Mouse (Mus musculus) hindbrain, embryonic 11.5 days (tissue): Measurements from ENCODE around the gene Stac3. TPM values are rescaled to one million over a fixed set of nuclear protein-coding genes. Genes with fewer than 3 reads are reported as not detected.

Source experiments
- ATAC-seq: fragments of 200-750 bp; cut with Nextera tagmentation; 2 replicates; pipeline ENCODE4 v1.8.0; 2017; ENCODE audit warnings: mild to moderate bottlenecking, moderate TSS enrichment, moderate library complexity; ENCODE audit not compliant: low FRiP score
- DNase-seq: peaks from one replicate; pipeline ENCODE4 v3.0.0-alpha.2; 2015; ENCODE audit warnings: low spot score
- H3K27ac ChIP-seq: fragments of 300-500 bp; sonication (generic); 2 replicates; pipeline ENCODE4 v1.5.1; 2014; ENCODE audit warnings: mild to moderate bottlenecking, low read depth, low read length
- H3K27me3 ChIP-seq: fragments of 300-500 bp; sonication (generic); 2 replicates; pipeline ENCODE4 v1.6.1; 2014; ENCODE audit warnings: mild to moderate bottlenecking, low read length, moderate library complexity, mixed read lengths; ENCODE audit not compliant: control insufficient read depth, insufficient read depth
- H3K36me3 ChIP-seq: fragments of 300-500 bp; sonication (generic); 2 replicates; pipeline ENCODE4 v1.6.1; 2014; ENCODE audit warnings: mild to moderate bottlenecking, low read length, moderate library complexity, mixed read lengths; ENCODE audit not compliant: control insufficient read depth, insufficient read depth
- H3K4me1 ChIP-seq: fragments of 300-500 bp; sonication (generic); replicated peaks from 2 replicates; pipeline ENCODE4 v1.6.1; 2014; ENCODE audit warnings: low read length, mixed read lengths; ENCODE audit not compliant: control insufficient read depth, insufficient read depth
- H3K4me2 ChIP-seq: fragments of 300-500 bp; sonication (generic); replicated peaks from 2 replicates; pipeline ENCODE4 v1.6.1; 2014; ENCODE audit warnings: mild to moderate bottlenecking, low read depth, low read length
- H3K4me3 ChIP-seq: fragments of 300-500 bp; sonication (generic); 2 replicates; pipeline ENCODE4 v1.5.1; 2014; ENCODE audit warnings: low read depth, low read length
- H3K9ac ChIP-seq: fragments of 300-500 bp; sonication (generic); 2 replicates; pipeline ENCODE4 v1.6.1; 2014; ENCODE audit warnings: low read depth, low read length
- H3K9me3 ChIP-seq: fragments of 300-500 bp; sonication (generic); 2 replicates; pipeline ENCODE4 v1.6.1; 2016; ENCODE audit warnings: low read length; ENCODE audit not compliant: control insufficient read depth
- WGBS: fragments of 180-500 bp; shearing (Covaris S2); extraction: QIAGEN DNeasy Blood & Tissue Kit; methylation state at CpG from one replicate; pipeline ENCODE4 v1.1.7; 2014; 5-methylcytosine and 5-hydroxymethylcytosine counted together
- polyA plus RNA-seq: library from polyadenylated mRNA; unstranded; fragments of >200 nt; fragmentation: Nextera tagmentation; extraction: Ambion mirVana; gene quantifications from 2 replicates; pipeline ENCODE4 v1.2.1, GENCODE M21; 2014

Stac3 gene
- polyA plus RNA-seq, 1 experiment from 2014 or later: 0.36 TPM

DNA sequence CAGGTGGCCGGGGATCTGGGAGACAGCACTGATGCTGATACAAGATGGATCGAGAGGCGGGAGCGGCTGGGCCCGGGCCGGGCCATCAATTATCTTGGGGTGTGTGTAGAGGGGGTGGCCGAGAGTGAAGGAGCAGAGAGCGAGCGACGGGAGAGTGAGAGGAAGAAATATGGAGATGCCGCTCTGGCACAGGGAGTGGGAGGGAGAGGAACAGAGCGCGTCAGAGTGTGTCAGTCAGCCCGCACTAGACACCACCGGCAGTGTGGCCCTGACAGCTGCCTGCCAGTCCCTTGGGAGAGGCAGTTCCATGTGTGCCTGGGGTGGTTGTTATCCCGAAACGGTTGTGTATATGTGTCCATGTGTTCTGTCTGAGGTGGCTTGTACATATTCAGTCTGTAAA, 26.0 kb downstream of the Stac3 start:
- Histone ChIP-seq H3K9me3 (no peaks in the 10 kb centered on the region), H3K27me3 (peaks cover 85% of the 10 kb centered on the region), H3K4me3 (no peak overlapping the region), H3K4me1 (peaks cover 21% of the 10 kb centered on the region), H3K9ac (peak overlapping the region; percentile 45; the same call in 1 of the 2 replicates), H3K27ac (peak overlapping the region; percentile 90), H3K36me3 (no peaks in the 10 kb centered on the region), H3K4me2 (peak overlapping the region; percentile 35)
- DNase-seq (peak; percentile 63), ATAC-seq (peak; percentile 59)
- 0% methylated on average over 17 of the region's 17 CpGs for WGBS

DNA sequence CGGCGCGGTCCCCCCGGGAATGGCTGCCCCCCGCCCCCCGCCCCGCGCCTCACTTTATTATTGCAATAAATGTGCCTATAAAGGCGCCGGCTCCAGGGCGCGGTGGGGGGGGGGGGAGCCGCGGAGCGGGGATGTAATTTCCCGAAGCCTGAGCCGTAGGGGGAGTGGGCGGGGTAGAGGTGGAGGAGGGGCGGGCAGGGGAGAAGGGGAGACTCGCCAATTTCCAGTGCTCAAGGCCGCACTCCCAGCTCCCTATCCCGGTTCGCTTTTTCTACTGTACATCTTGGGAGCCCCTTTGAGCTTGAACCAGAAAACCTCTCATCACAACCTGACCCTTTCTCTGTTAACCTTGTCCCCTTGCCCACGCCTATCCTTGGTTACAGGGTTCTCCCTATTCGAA, 29.5 kb downstream of the Stac3 start:
- H3K4me1 ChIP-seq: peaks cover 24% of the 10 kb centered on the region
- no peak for DNase-seq
- peak overlapping the region; percentile 58 for H3K4me3 ChIP-seq
- peak overlapping the region; percentile 49 for H3K9ac ChIP-seq
- H3K27me3 ChIP-seq: peaks cover 95% of the 10 kb centered on the region
- no peaks in the 10 kb centered on the region for H3K36me3 ChIP-seq
- peak overlapping the region; percentile 81 for H3K27ac ChIP-seq
- no peaks in the 10 kb centered on the region for H3K9me3 ChIP-seq
- no peak for ATAC-seq
- under 1% methylated on average over 12 of the region's 25 CpGs for WGBS
- peak overlapping the region; percentile 77 for H3K4me2 ChIP-seq

GRCm38 (mm10) chr10:127531548-127531947, 30.1 kb downstream of the Stac3 start:
- Histone ChIP-seq H3K4me2 (peak overlapping the region; percentile 77), H3K9me3 (no peaks in the 10 kb centered on the region), H3K9ac (peak overlapping the region; percentile 49), H3K27me3 (peaks cover 95% of the 10 kb centered on the region), H3K4me1 (peaks cover 20% of the 10 kb centered on the region), H3K27ac (peak overlapping the region; percentile 81), H3K4me3 (peak overlapping the region; percentile 58), H3K36me3 (no peaks in the 10 kb centered on the region)
- ATAC-seq (no peak), DNase-seq (peak; percentile 37)
- WGBS: 0% methylated on average over 4 of the region's 4 CpGs

- Histone ChIP-seq H3K36me3 (no peaks in the 10 kb centered on the region; the same call in 1 of the 2 replicates), H3K27me3 (peaks cover 71% of the 10 kb centered on the region), H3K4me3 (peak within 1 kb of the TSS; percentile 58), H3K4me1 (peaks cover 13% of the 10 kb centered on the region), H3K9ac (peak within 1 kb of the TSS; percentile 71), H3K4me2 (peak within 1 kb of the TSS; percentile 77), H3K27ac (peak within 1 kb of the TSS; percentile 88), H3K9me3 (no peaks in the 10 kb centered on the region)
- WGBS: under 1% methylated on average over 52 of the region's 78 CpGs
- DNase-seq (peak; percentile 43), ATAC-seq (peak; percentile 26)
These were observed 32.8 kb downstream of the Stac3 start, which contains the start of gene Nxph4 for GRCm38 (mm10) chr10:127534036-127534928. Gene Nxph4, minus strand, starts transcription at chr10:127534559.

- Histone ChIP-seq H3K4me2 (peak overlapping the region; percentile 77), H3K4me1 (peaks cover 13% of the 10 kb centered on the region), H3K27me3 (peaks cover 64% of the 10 kb centered on the region), H3K27ac (peak overlapping the region; percentile 88), H3K9ac (peak overlapping the region; percentile 71; the same call in 1 of the 2 replicates), H3K9me3 (no peaks in the 10 kb centered on the region), H3K36me3 (no peaks in the 10 kb centered on the region; the same call in 1 of the 2 replicates), H3K4me3 (peak overlapping the region; percentile 58)
- under 1% methylated on average over 30 of the region's 30 CpGs for WGBS
- DNase-seq (peak; percentile 67), ATAC-seq (peak; percentile 46)
These were observed 33.5 kb downstream of the Stac3 start for GRCm38 (mm10) chr10:127534929-127535384.

DNA sequence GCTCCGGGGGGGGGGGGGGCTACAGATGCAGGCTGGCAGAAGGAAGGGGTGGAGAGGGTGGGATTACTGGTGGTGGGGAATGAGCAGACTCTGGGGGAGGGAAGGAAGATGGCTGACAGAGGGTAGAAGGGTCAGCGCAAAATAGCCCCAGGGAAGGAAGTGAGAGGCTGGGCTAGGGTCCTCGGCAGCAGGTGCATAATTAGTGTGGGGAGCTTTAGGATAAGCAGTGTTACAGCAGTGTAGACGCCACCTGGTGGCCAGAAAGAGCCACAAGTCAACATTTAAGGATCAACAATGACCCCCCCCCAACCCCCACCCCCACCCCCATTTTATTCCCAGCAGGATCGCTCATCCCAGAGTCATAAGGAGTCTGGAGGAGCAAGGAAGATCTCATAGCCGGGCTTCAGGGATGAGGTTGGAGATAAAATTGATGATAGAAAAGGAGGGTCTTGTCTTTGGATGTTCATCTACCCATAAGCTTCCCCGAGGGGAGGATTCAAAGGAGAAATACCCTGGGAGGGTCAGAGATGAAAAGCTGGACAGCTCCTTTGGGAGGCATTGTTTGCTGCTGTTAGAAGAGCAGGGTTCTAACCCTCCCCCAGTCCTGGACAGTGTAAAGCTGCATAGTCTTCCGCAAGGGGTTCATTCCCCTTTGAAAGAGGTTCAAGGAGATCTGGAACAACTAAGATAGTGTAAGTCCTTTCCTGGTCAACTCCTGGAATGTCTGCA, 35.3 kb downstream of the Stac3 start:
- no peak overlapping the region for H3K4me3 ChIP-seq
- peak overlapping the region; percentile 7; the same call in 1 of the 2 replicates for H3K4me2 ChIP-seq
- peaks cover 3% of the 10 kb centered on the region; the same call in 1 of the 2 replicates for H3K36me3 ChIP-seq
- DNase-seq: peak; percentile 79
- H3K27ac ChIP-seq: peak overlapping the region; percentile 88
- peaks cover 13% of the 10 kb centered on the region for H3K4me1 ChIP-seq
- ATAC-seq: peak; percentile 50; the same call in 1 of the 2 replicates
- peaks cover 48% of the 10 kb centered on the region for H3K27me3 ChIP-seq
- H3K9me3 ChIP-seq: no peaks in the 10 kb centered on the region
- 16% methylated on average over 8 of the region's 8 CpGs for WGBS
- no peak overlapping the region for H3K9ac ChIP-seq

DNA sequence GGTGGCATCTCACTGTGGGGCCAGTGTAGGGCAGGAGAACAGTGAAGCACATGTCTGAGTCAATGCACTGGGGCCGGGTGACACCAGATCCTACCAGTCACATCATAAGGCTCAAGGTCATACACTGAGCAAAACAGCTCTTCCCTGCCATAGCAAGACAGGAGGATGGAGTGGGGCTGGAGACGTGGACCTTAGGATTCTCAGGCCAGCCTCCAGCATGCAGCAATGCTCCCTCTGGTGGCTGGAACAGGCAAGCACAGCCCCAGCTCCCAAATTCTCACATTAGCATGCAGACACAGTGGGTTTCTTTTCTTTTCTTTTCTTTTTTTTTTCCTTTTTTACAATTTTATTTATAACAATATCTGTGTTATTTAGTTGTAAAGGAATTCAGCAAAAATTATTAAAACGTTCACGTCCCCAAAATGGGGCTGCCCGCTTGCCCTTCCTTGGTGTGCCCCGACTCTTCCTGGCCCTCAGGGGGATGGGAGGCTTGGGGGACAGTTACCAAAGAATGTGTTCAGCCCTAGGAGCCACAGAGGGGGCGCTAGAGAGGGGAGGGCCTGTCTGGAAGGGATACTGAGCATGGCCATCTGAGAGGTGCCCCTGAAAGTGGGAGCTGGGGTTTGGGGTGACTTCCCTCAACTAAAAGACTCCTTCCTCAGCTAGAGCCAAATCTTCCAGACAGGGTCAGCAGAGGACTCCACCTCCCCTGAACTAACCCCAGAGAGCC, 36.5 kb downstream of the Stac3 start:
- H3K4me2 ChIP-seq: no peak overlapping the region
- H3K4me3 ChIP-seq: no peak overlapping the region
- 24% methylated on average over 7 of the region's 7 CpGs for WGBS
- H3K27me3 ChIP-seq: peaks cover 37% of the 10 kb centered on the region
- H3K4me1 ChIP-seq: peaks cover 13% of the 10 kb centered on the region
- no peaks in the 10 kb centered on the region for H3K9me3 ChIP-seq
- peak; percentile 89 for DNase-seq
- H3K9ac ChIP-seq: no peak overlapping the region
- H3K27ac ChIP-seq: peak overlapping the region; percentile 56; the same call in 1 of the 2 replicates
- 0 out of 2 replicates have a peak, but pooled peaks have one; percentile 20 for ATAC-seq
- peaks cover 6% of the 10 kb centered on the region; the same call in 1 of the 2 replicates for H3K36me3 ChIP-seq

GRCm38 (mm10) chr10:127541510-127541909, 40.0 kb downstream of the Stac3 start:
- Histone ChIP-seq H3K27me3 (peaks cover 2% of the 10 kb centered on the region; the same call in 1 of the 2 replicates), H3K4me3 (no peak overlapping the region), H3K9ac (no peak overlapping the region), H3K4me1 (no peaks in the 10 kb centered on the region; the same call in 1 of the 2 replicates), H3K9me3 (no peaks in the 10 kb centered on the region), H3K36me3 (peaks cover 18% of the 10 kb centered on the region), H3K4me2 (no peak overlapping the region), H3K27ac (no peak overlapping the region)
- WGBS: 95% methylated on average over 8 of the region's 8 CpGs
- ATAC-seq (no peak), DNase-seq (no peak)
